Mouse (Mus musculus) frontal cortex, postnatal 36 days (tissue): ENCODE measurements at regions not wholly inside any gene's neighbourhood (a gene's known extent, or its start where the extent isn't known, plus 50 kb on each side); places are given as distances from the start of the nearest gene placed in this dataset.

Experiments used
- DNase-seq, 2 experiments: peaks; one replicate each; pipeline ENCODE4 v3.0.0; 2022; ENCODE audit warnings: low spot score in 2 of 2

DNA sequence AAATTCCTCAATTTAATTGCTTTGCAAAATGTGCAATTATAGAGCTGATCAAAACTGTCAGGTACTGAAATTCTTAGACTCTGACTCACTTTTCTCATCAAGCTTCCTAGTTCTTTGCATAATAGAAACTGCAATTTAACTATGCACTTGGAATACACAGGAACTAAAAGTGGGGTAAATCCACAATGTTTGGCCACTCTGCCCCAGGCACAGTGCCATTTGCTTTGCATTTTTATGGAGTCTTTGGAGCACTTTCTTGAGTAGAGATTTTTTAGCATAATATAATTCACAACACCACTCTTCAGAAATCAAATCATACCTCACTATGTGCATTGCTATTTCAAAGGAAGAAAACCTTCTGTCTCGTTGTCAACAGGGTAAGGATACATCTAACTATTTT is 414.5 kb upstream of the A730009L09Rik start:
- DNase-seq, result peak in 1 of 2 experiments; percentile 16

DNA sequence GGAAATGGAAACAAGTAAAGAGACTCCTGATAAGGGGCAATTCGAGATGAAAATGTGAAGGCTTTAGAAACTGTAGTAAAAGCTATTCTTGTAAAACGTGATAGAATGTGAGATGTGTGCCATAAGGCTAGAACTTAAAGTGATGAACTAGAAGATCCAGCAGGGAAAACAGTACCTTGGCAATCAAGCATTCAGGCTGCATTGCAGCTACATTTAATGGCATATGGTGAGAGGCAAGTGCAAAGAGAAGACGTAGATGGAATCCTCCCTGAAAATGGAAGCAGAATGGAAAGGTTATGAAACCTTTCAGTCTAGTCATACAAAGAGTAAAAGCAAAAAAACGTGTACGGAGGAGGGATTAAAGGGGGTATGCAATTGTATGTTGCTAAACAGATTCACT is 403.3 kb upstream of the A730009L09Rik start:
- DNase-seq, result peak in 1 of 2 experiments; percentile 71

DNA sequence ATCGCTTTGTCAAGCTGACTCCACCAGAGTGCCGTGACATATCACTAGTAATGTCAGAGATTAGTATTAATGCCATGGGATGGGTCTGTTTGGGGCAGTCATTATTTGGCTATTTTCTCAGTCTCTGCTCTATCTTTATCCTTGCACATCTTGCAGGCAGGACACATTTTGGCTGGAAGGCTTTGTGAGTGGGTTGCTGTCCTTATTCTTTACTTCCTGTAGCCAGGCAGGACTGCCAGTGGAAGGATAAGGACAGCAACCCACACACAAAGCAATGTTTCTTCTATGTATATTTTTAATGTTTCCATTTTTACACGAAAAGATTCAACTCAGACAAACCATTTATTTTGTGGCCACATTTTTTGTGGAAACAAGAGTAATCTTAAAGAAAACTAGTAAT is 397.4 kb upstream of the A730009L09Rik start:
- peak in 1 of 2 experiments; percentile 60 for DNase-seq

DNA sequence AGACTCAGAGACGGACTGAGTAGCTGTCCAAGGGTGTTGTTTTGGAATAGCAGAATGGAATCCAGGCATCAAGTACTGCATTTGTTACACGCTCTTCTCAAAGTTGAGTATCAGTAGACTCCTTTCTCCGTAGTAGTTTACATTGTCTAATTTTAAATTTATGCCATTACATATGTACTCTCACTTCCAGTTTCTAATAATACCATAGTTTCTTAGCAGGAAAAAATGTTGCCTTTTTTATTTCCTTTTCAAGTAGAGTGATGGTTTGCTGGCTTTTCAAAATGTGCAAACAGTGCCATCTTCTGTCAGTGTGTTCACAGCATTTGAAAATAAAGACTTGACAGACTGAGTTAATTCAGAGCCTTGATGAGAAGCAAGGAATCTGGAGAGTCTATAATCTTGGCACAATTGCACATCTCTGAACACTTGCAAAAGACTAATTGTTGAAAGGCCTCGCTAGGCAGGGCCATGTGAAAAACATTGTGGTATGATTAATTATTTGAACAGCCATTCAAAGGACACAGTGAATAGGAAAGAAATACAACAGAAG is 379.2 kb upstream of the A730009L09Rik start:
- DNase-seq, result peak; percentile 23 to 78

DNA sequence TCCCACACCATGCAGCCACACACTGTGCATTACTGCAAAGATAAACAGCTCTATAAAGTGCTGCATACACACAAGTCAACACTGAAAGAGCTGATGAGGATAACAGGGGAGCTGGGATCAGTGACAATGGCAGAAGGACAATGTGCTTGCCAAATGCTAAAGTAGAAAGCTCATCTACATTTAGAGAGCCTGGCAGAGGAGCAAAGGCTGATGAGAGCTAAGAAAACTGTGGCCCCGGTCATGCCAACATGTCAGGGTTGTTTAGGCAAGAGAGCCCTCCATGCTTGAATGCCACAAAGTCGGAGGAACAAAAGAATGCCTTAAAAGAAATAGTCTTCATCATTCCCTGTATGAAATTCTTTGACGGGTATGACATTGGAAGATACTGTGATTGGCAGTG is 363.0 kb upstream of the A730009L09Rik start:
- DNase-seq, result no peak

DNA sequence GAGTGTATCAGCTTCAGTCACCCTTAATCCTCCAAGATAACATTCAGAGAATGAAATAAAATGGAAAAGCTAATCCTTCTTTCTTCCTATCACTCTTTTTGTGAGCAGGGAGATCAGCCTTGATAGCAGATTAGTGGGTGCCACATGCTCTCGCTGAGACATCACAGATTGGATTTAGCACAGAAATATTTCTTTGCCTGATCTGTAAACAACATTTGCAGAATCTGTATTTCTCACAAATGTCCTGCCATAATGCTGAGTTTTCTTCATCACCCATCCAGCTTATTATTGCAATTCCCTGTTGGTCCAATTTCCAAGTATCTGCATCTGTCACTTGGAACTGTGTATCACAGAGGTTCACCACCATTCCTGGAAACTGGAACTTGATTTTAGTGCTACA is 342.8 kb upstream of the A730009L09Rik start:
- DNase-seq, result no peak
